Mouse (Mus musculus) kidney, embryonic 16.5 days (tissue): ENCODE data around the gene Cldn13. TPM values are rescaled to one million over a fixed set of nuclear protein-coding genes. Genes with fewer than 3 reads are reported as not detected.

Experiments used
- ATAC-seq: fragments of 200-750 bp; cut with Nextera tagmentation; 2 replicates; pipeline ENCODE4 v1.8.0; 2017; ENCODE audit warnings: moderate TSS enrichment; ENCODE audit not compliant: low FRiP score, low TSS enrichment
- H3K27ac ChIP-seq: fragments of 300-500 bp; sonication (generic); 2 replicates; pipeline ENCODE4 v1.5.1; 2014; ENCODE audit warnings: low read length
- H3K27me3 ChIP-seq: fragments of 300-500 bp; sonication (generic); 2 replicates; pipeline ENCODE4 v1.6.1; 2014; ENCODE audit warnings: low read length, control low read depth, mixed read lengths; ENCODE audit not compliant: insufficient read depth
- H3K36me3 ChIP-seq: fragments of 300-500 bp; sonication (generic); 2 replicates; pipeline ENCODE4 v1.6.1; 2014; ENCODE audit warnings: low read length, control low read depth, mixed read lengths; ENCODE audit not compliant: insufficient read depth
- H3K4me1 ChIP-seq: fragments of 300-500 bp; sonication (generic); 2 replicates; pipeline ENCODE4 v1.6.1; 2014; ENCODE audit warnings: low read length, control low read depth, mixed read lengths; ENCODE audit not compliant: insufficient read depth
- H3K4me2 ChIP-seq: fragments of 300-500 bp; sonication (generic); replicated peaks from 2 replicates; pipeline ENCODE4 v1.6.1; 2014; ENCODE audit warnings: low read depth, low read length
- H3K4me3 ChIP-seq: fragments of 300-500 bp; sonication (generic); 2 replicates; pipeline ENCODE4 v1.5.1; 2014; ENCODE audit warnings: mild to moderate bottlenecking, low read length
- H3K9ac ChIP-seq: fragments of 300-500 bp; sonication (generic); replicated peaks from 2 replicates; pipeline ENCODE4 v1.6.1; 2014; ENCODE audit warnings: low read length
- H3K9me3 ChIP-seq: fragments of 300-500 bp; sonication (generic); 2 replicates; pipeline ENCODE4 v1.6.1; 2016; ENCODE audit warnings: low read length, control low read depth
- WGBS: fragments of 180-500 bp; shearing (Covaris S2); extraction: QIAGEN DNeasy Blood & Tissue Kit; methylation state at CpG from one replicate; pipeline ENCODE4 v1.1.7; 2014; 5-methylcytosine and 5-hydroxymethylcytosine counted together
- polyA plus RNA-seq: library from polyadenylated mRNA; unstranded; fragments of >200 nt; fragmentation: Nextera tagmentation; extraction: Ambion mirVana; gene quantifications from 2 replicates; pipeline ENCODE4 v1.2.1, GENCODE M21; 2015

Cldn13 gene
- polyA plus RNA-seq, 1 experiment from 2014 or later = 0.99 TPM

- ATAC-seq = no peak
- WGBS = 73% methylated on average over 10 of the region's 10 CpGs
- H3K9ac ChIP-seq = no peak overlapping the region
- no peak overlapping the region for H3K4me3 ChIP-seq
- no peaks in the 10 kb centered on the region for H3K36me3 ChIP-seq
- H3K4me1 ChIP-seq = 0 out of 2 replicates have a peak, but pooled peaks cover 3% of the 10 kb centered on the region
- no peaks in the 10 kb centered on the region; the same call in 1 of the 2 replicates for H3K9me3 ChIP-seq
- H3K4me2 ChIP-seq = no peak overlapping the region
- no peaks in the 10 kb centered on the region for H3K27me3 ChIP-seq
- no peak overlapping the region for H3K27ac ChIP-seq
Observed at GRCm38 (mm10) chr5:134876801-134877200, 38.5 kb downstream of the Cldn13 start.

- Histone ChIP-seq H3K4me3 (no peak overlapping the region), H3K9ac (no peak overlapping the region), H3K9me3 (no peaks in the 10 kb centered on the region), H3K4me2 (no peak overlapping the region), H3K27me3 (no peaks in the 10 kb centered on the region), H3K27ac (no peak overlapping the region), H3K36me3 (no peaks in the 10 kb centered on the region), H3K4me1 (0 out of 2 replicates have a peak, but pooled peaks cover 3% of the 10 kb centered on the region)
- ATAC-seq = no peak
- WGBS = 87% methylated on average over 5 of the region's 5 CpGs
Observed at GRCm38 (mm10) chr5:134875245-134875644, 40.1 kb downstream of the Cldn13 start.

GRCm38 (mm10) chr5:134873956-134874879, 41.1 kb downstream of the Cldn13 start:
- Histone ChIP-seq H3K27ac (no peak overlapping the region), H3K27me3 (no peaks in the 10 kb centered on the region), H3K4me1 (0 out of 2 replicates have a peak, but pooled peaks cover 3% of the 10 kb centered on the region), H3K4me2 (no peak overlapping the region), H3K9ac (no peak overlapping the region), H3K36me3 (no peaks in the 10 kb centered on the region), H3K4me3 (no peak overlapping the region), H3K9me3 (no peaks in the 10 kb centered on the region)
- no peak for ATAC-seq
- 70% methylated on average over 21 of the region's 21 CpGs for WGBS

- Histone ChIP-seq H3K36me3 (no peaks in the 10 kb centered on the region), H3K4me3 (no peak overlapping the region), H3K4me1 (peaks cover 8% of the 10 kb centered on the region; the same call in 1 of the 2 replicates), H3K9ac (no peak overlapping the region), H3K27me3 (no peaks in the 10 kb centered on the region), H3K9me3 (no peaks in the 10 kb centered on the region), H3K27ac (no peak overlapping the region), H3K4me2 (no peak overlapping the region)
- whole genome bisulfite sequencing = 82% methylated on average over 8 of the region's 8 CpGs
- no peak for ATAC-seq
Observed at GRCm38 (mm10) chr5:134873034-134873433, 42.3 kb downstream of the Cldn13 start.

GRCm38 (mm10) chr5:134872597-134872996, 42.7 kb downstream of the Cldn13 start:
- 54% methylated on average over 5 of the region's 5 CpGs for WGBS
- peaks cover 12% of the 10 kb centered on the region; the same call in 1 of the 2 replicates for H3K4me1 ChIP-seq
- no peaks in the 10 kb centered on the region for H3K36me3 ChIP-seq
- no peaks in the 10 kb centered on the region for H3K27me3 ChIP-seq
- no peaks in the 10 kb centered on the region for H3K9me3 ChIP-seq
- no peak overlapping the region for H3K9ac ChIP-seq
- no peak overlapping the region for H3K4me3 ChIP-seq
- H3K4me2 ChIP-seq = no peak overlapping the region
- no peak for ATAC-seq
- H3K27ac ChIP-seq = no peak overlapping the region

- Histone ChIP-seq H3K4me2 (no peak overlapping the region), H3K4me3 (no peak overlapping the region), H3K9me3 (no peaks in the 10 kb centered on the region), H3K36me3 (no peaks in the 10 kb centered on the region), H3K27me3 (no peaks in the 10 kb centered on the region), H3K4me1 (peaks cover 12% of the 10 kb centered on the region; the same call in 1 of the 2 replicates), H3K9ac (no peak overlapping the region), H3K27ac (no peak overlapping the region)
- no peak for ATAC-seq
- WGBS = 66% methylated on average over 5 of the region's 5 CpGs
Observed at GRCm38 (mm10) chr5:134868506-134868905, 46.8 kb downstream of the Cldn13 start.

GRCm38 (mm10) chr5:134867320-134868144, 47.8 kb downstream of the Cldn13 start:
- Histone ChIP-seq H3K9ac (peak overlapping the region; percentile 46; the same call in 1 of the 2 replicates), H3K4me3 (no peak overlapping the region), H3K4me1 (peaks cover 12% of the 10 kb centered on the region; the same call in 1 of the 2 replicates), H3K4me2 (peak overlapping the region; percentile 26; the same call in 1 of the 2 replicates), H3K9me3 (no peaks in the 10 kb centered on the region), H3K36me3 (no peaks in the 10 kb centered on the region), H3K27me3 (no peaks in the 10 kb centered on the region), H3K27ac (peak overlapping the region; percentile 56; the same call in 1 of the 2 replicates)
- WGBS = 25% methylated on average over 18 of the region's 18 CpGs
- peak; percentile 57; the same call in 1 of the 2 replicates for ATAC-seq

GRCm38 (mm10) chr5:134865158-134865557, 50.2 kb downstream of the Cldn13 start:
- no peak for ATAC-seq
- 0 out of 2 replicates have a peak, but pooled peaks cover under 1% of the 10 kb centered on the region for H3K9me3 ChIP-seq
- H3K9ac ChIP-seq = no peak overlapping the region
- H3K4me3 ChIP-seq = no peak overlapping the region
- H3K36me3 ChIP-seq = no peaks in the 10 kb centered on the region
- 63% methylated on average over 8 of the region's 8 CpGs for WGBS
- H3K4me1 ChIP-seq = peaks cover 16% of the 10 kb centered on the region; the same call in 1 of the 2 replicates
- no peak overlapping the region for H3K27ac ChIP-seq
- no peak overlapping the region for H3K4me2 ChIP-seq
- H3K27me3 ChIP-seq = no peaks in the 10 kb centered on the region
